Mouse (Mus musculus) E14TG2a.4 (cell line): ENCODE measurements around the gene Vstm2l.

Source experiments
- CTCF ChIP-seq: conservative IDR thresholded peaks from 2 replicates; pipeline ENCODE4 v1.5.1; 2014; ENCODE audit warnings: low read length
- NANOG ChIP-seq: IDR thresholded peaks from 2 replicates; pipeline ENCODE4 v1.6.1; 2014; ENCODE audit warnings: borderline replicate concordance, low read length, mixed read lengths
- POU5F1 ChIP-seq: IDR thresholded peaks from 2 replicates; pipeline ENCODE4 v1.6.1; 2014; ENCODE audit warnings: low read length, borderline replicate concordance

GRCm38 (mm10) chr2:157974604-157975501 lies 60.4 kb downstream of the Vstm2l start:
- TF ChIP-seq CTCF = no peak
- peak; percentile 35; the same call in 1 of the 2 replicates for TF ChIP-seq NANOG
- no peak for TF ChIP-seq POU5F1
